Mouse (Mus musculus): ENCODE measurements around the gene Ube2q2.
"Not testable (repeated sequence)": the region's sequence is repeated elsewhere in the genome, so short reads cannot be mapped to it uniquely, and the experiment has no call there.

Ube2q2 gene

GRCm38 (mm10) chr9:55172195-55172685 is 23.6 kb downstream of the Ube2q2 start:
- no peak for DNase-seq (ENCODE audit: low read depth, low spot score)

GRCm38 (mm10) chr9:55174235-55174634 is 25.6 kb downstream of the Ube2q2 start:
- no peak for DNase-seq (ENCODE audit: low read depth, low spot score)

GRCm38 (mm10) chr9:55195876-55196275 is 47.2 kb downstream of the Ube2q2 start:
- no peak for DNase-seq (ENCODE audit: low read depth, low spot score)

- no peak for DNase-seq (ENCODE audit: low read depth, low spot score)
Observed at GRCm38 (mm10) chr9:55198260-55198659, 49.6 kb downstream of the Ube2q2 start.

GRCm38 (mm10) chr9:55199348-55199747 is 50.7 kb downstream of the Ube2q2 start:
- DNase-seq (ENCODE audit: low read depth, low spot score): no peak

GRCm38 (mm10) chr9:55208458-55208789 is 59.8 kb downstream of the Ube2q2 start:
- DNase-seq (ENCODE audit: low read depth, low spot score): no peak

- DNase-seq (ENCODE audit: low read depth, low spot score): peak; percentile 90
Observed at GRCm38 (mm10) chr9:55208790-55209481, 60.3 kb downstream of the Ube2q2 start, which contains the start of gene Fbxo22. Gene Fbxo22, plus strand, starts transcription at chr9:55208925.

GRCm38 (mm10) chr9:55211611-55212010 is 63.0 kb downstream of the Ube2q2 start:
- DNase-seq (ENCODE audit: low read depth, low spot score): no peak

- DNase-seq (ENCODE audit: low read depth, low spot score): no peak
Observed at GRCm38 (mm10) chr9:55213396-55213795, 64.7 kb downstream of the Ube2q2 start.

GRCm38 (mm10) chr9:55215056-55215455 is 66.4 kb downstream of the Ube2q2 start:
- DNase-seq (ENCODE audit: low read depth, low spot score): no peak

GRCm38 (mm10) chr9:55215648-55216047 is 67.0 kb downstream of the Ube2q2 start:
- no peak for DNase-seq (ENCODE audit: low read depth, low spot score)

- no peak for DNase-seq (ENCODE audit: low read depth, low spot score)
Observed at GRCm38 (mm10) chr9:55216078-55216477, 67.4 kb downstream of the Ube2q2 start.

GRCm38 (mm10) chr9:55217381-55217780 is 68.7 kb downstream of the Ube2q2 start:
- no peak for DNase-seq (ENCODE audit: low read depth, low spot score)

GRCm38 (mm10) chr9:55225165-55225737 is 76.6 kb downstream of the Ube2q2 start:
- no peak for DNase-seq (ENCODE audit: low read depth, low spot score)

- DNase-seq (ENCODE audit: low read depth, low spot score): no peak
Observed at GRCm38 (mm10) chr9:55226251-55226650, 77.6 kb downstream of the Ube2q2 start.

GRCm38 (mm10) chr9:55228149-55228548 is 79.5 kb downstream of the Ube2q2 start:
- DNase-seq (ENCODE audit: low read depth, low spot score): no peak

- DNase-seq (ENCODE audit: low read depth, low spot score): no peak
Observed at GRCm38 (mm10) chr9:55229010-55229409, 80.4 kb downstream of the Ube2q2 start.

GRCm38 (mm10) chr9:55231544-55231943 is 82.9 kb downstream of the Ube2q2 start:
- no peak for DNase-seq (ENCODE audit: low read depth, low spot score)

GRCm38 (mm10) chr9:55232110-55232509 is 83.5 kb downstream of the Ube2q2 start:
- no peak for DNase-seq (ENCODE audit: low read depth, low spot score)

GRCm38 (mm10) chr9:55232586-55232985 is 83.9 kb downstream of the Ube2q2 start:
- no peak for DNase-seq (ENCODE audit: low read depth, low spot score)

- not testable (repeated sequence) for DNase-seq (ENCODE audit: low read depth, low spot score)
Observed at GRCm38 (mm10) chr9:55233076-55233475, 84.4 kb downstream of the Ube2q2 start.

- DNase-seq (ENCODE audit: low read depth, low spot score): no peak
Observed at GRCm38 (mm10) chr9:55236235-55237165, 87.8 kb downstream of the Ube2q2 start.

All from mesoderm, embryonic 11.5 days (tissue).